Mouse (Mus musculus): ENCODE data around the gene Ipcef1. TPM values are rescaled to one million over a fixed set of nuclear protein-coding genes. Genes with fewer than 3 reads are reported as not detected.

Gene Ipcef1
- polyA plus RNA-seq, 1 experiment from 2014 or later: 0.30 TPM

DNA sequence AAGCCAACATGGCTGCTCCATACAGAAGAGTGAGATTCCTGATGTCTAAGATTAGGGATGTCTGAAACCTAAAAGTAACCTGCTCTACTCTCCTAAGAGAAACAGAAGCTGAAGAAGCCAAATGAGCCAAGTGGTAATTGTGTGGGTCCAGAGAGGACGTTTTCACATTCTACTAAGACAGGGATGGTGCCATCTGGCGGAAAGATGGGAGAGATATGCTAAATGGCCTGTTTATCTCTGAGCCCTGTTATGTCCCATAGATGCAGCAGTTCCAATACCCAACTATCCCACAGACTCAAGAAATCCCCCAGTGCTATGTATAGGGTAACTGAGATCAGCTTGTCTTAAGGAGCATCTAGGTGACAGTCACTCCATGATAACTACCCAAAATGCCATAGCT is 74.4 kb downstream of the Ipcef1 start:
- no peak overlapping the region for H3K9ac ChIP-seq (ENCODE audit: low read length)
- H3K27ac ChIP-seq (replicated peaks): no peak overlapping the region
- no peaks in the 10 kb centered on the region for H3K36me3 ChIP-seq (ENCODE audit: control insufficient read depth, insufficient read depth, low read length)
- ATAC-seq (ENCODE audit: low FRiP score, low TSS enrichment) (no peak), DNase-seq (ENCODE audit: low spot score) (no peak)
- H3K27me3 ChIP-seq (ENCODE audit: control insufficient read depth, insufficient read depth, low read length): no peaks in the 10 kb centered on the region
- WGBS: 76% methylated on average over 2 of the region's 2 CpGs
- H3K4me2 ChIP-seq (replicated peaks; ENCODE audit: low read depth): no peak overlapping the region
- no peak overlapping the region for H3K4me3 ChIP-seq (ENCODE audit: low read depth, low read length)
- H3K4me1 ChIP-seq (replicated peaks; ENCODE audit: control insufficient read depth, insufficient read depth): no peaks in the 10 kb centered on the region
- H3K9me3 ChIP-seq (ENCODE audit: control insufficient read depth, low read length): no peaks in the 10 kb centered on the region
- TF ChIP-seq CTCF (IDR thresholded peaks at IDR 0.05; ENCODE audit: low read depth): no peak
- no peak for TF ChIP-seq EP300 (optimal IDR thresholded peaks at IDR 0.05)

DNA sequence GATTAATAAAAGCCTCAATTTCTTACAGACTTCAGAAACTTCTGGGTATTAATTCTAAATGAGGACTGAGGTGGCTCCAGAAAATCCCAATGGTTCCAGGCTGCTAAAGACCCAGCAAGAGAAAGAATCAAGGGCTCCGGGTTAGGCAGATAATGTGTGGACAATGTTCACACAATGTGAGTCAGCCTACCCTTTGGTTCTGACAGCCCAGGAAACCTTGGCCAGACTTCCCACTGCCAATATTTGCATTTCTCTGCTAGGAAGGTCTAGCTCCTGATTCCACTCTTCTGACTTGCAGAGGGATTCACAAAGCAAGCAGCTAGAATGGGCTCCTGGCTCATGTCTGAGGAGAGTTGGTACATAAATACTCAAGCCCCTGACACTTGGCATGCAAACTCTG is 83.9 kb downstream of the Ipcef1 start:
- Histone ChIP-seq H3K36me3 (ENCODE audit: control insufficient read depth, insufficient read depth, low read length) (no peaks in the 10 kb centered on the region), H3K27ac (replicated peaks) (no peak overlapping the region), H3K27me3 (ENCODE audit: control insufficient read depth, insufficient read depth, low read length) (no peaks in the 10 kb centered on the region), H3K4me1 (replicated peaks; ENCODE audit: control insufficient read depth, insufficient read depth) (no peaks in the 10 kb centered on the region), H3K4me2 (replicated peaks; ENCODE audit: low read depth) (no peak overlapping the region), H3K9ac (ENCODE audit: low read length) (no peak overlapping the region), H3K4me3 (ENCODE audit: low read depth, low read length) (no peak overlapping the region), H3K9me3 (ENCODE audit: control insufficient read depth, low read length) (no peaks in the 10 kb centered on the region)
- TF ChIP-seq CTCF (IDR thresholded peaks at IDR 0.05; ENCODE audit: low read depth): no peak
- TF ChIP-seq EP300 (optimal IDR thresholded peaks at IDR 0.05): no peak
- ATAC-seq (ENCODE audit: low FRiP score, low TSS enrichment): peak; percentile 92
- 23% methylated on average over 1 of the region's 1 CpGs for WGBS
- DNase-seq (ENCODE audit: low spot score): peak; percentile 48

DNA sequence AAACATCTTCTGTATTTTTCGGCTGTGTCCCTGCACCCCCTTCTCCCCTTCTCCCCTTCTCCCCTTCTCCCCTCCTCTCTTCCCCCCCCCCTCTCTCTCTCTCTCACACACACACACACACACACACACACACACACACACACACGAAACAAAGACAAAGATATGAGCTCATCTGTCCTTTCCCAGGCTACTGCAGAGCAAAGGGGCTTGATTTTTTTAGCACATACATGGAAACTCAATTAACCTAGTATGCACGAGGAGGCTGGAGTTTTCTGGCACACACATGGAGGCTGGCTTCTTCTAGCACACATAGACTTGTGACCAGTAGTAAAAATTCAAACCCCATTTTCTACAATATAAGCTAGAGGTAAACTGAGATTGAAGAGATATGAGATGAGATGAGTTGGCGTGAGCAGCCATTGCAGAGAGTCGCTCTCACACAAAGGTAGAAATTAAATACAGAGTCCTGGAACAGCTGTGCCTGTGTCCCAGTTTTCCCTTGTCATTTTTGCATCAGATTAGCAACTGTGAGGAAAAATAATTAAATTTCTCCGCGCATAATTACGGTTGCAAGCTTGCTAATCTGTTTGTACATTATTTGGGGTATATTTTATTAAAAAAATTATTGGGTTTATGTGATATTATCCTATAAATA is 84.6 kb downstream of the Ipcef1 start:
- no peak overlapping the region for H3K4me3 ChIP-seq (ENCODE audit: low read depth, low read length)
- no peak overlapping the region for H3K27ac ChIP-seq (replicated peaks)
- no peak for ATAC-seq (ENCODE audit: low FRiP score, low TSS enrichment)
- H3K27me3 ChIP-seq (ENCODE audit: control insufficient read depth, insufficient read depth, low read length): no peaks in the 10 kb centered on the region
- 81% methylated on average over 8 of the region's 8 CpGs for WGBS
- no peak overlapping the region for H3K9ac ChIP-seq (ENCODE audit: low read length)
- TF ChIP-seq EP300 (optimal IDR thresholded peaks at IDR 0.05) (no peak), CTCF (IDR thresholded peaks at IDR 0.05; ENCODE audit: low read depth) (no peak)
- H3K4me1 ChIP-seq (replicated peaks; ENCODE audit: control insufficient read depth, insufficient read depth): no peaks in the 10 kb centered on the region
- H3K36me3 ChIP-seq (ENCODE audit: control insufficient read depth, insufficient read depth, low read length): no peaks in the 10 kb centered on the region
- H3K9me3 ChIP-seq (ENCODE audit: control insufficient read depth, low read length): no peaks in the 10 kb centered on the region
- no peak overlapping the region for H3K4me2 ChIP-seq (replicated peaks; ENCODE audit: low read depth)
- no peak for DNase-seq (ENCODE audit: low spot score)

DNA sequence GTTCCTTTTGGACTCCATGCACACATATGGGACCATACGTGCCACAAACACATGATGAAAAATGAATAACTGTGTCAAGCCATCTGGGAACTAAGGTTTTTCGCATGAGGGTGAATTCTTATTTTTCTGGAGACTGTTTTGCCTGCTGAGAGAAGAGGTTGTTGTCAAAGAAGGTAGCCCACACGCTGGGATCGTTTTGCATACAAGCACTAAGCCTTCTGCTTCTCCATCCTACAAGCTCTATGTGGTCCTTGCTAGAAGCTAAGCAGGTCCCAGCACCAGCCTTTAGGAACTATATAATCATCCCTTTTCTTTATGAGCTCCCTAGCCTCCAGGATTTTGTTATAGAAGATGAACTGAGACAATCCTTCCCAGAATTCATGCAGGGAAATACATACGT is 93.5 kb downstream of the Ipcef1 start:
- 76% methylated on average over 5 of the region's 5 CpGs for WGBS
- Histone ChIP-seq H3K36me3 (ENCODE audit: control insufficient read depth, insufficient read depth, low read length) (no peaks in the 10 kb centered on the region), H3K27ac (replicated peaks) (no peak overlapping the region), H3K9ac (ENCODE audit: low read length) (no peak overlapping the region), H3K27me3 (ENCODE audit: control insufficient read depth, insufficient read depth, low read length) (no peaks in the 10 kb centered on the region), H3K4me3 (ENCODE audit: low read depth, low read length) (no peak overlapping the region), H3K9me3 (ENCODE audit: control insufficient read depth, low read length) (no peaks in the 10 kb centered on the region), H3K4me2 (replicated peaks; ENCODE audit: low read depth) (no peak overlapping the region), H3K4me1 (replicated peaks; ENCODE audit: control insufficient read depth, insufficient read depth) (no peaks in the 10 kb centered on the region)
- DNase-seq (ENCODE audit: low spot score): no peak
- no peak for ATAC-seq (ENCODE audit: low FRiP score, low TSS enrichment)
- TF ChIP-seq EP300 (optimal IDR thresholded peaks at IDR 0.05): no peak
- no peak for TF ChIP-seq CTCF (IDR thresholded peaks at IDR 0.05; ENCODE audit: low read depth)

DNA sequence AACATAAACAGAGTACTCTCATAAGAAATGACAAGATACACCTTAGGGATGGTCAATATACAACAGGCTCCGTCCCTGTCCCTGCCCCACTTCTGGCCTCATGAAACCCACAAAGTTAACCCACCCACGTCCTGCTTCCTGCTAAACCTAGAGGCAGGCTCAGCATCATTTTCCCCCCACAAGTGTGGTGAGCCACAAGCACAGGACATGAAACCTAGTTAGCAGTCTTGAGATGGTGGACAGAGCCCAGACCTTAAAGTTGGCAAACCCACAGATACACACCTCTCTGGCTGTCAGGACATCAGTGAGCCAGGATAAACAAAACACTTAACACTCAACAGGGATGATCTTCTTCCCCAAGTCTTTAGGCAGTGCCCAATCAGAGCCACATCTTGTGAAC is 95.9 kb downstream of the Ipcef1 start:
- no peak for ATAC-seq (ENCODE audit: low FRiP score, low TSS enrichment)
- H3K9ac ChIP-seq (ENCODE audit: low read length): no peak overlapping the region
- WGBS: 81% methylated on average over 2 of the region's 2 CpGs
- no peak overlapping the region for H3K27ac ChIP-seq (replicated peaks)
- DNase-seq (ENCODE audit: low spot score): no peak
- H3K36me3 ChIP-seq (ENCODE audit: control insufficient read depth, insufficient read depth, low read length): no peaks in the 10 kb centered on the region
- no peaks in the 10 kb centered on the region for H3K9me3 ChIP-seq (ENCODE audit: control insufficient read depth, low read length)
- H3K4me2 ChIP-seq (replicated peaks; ENCODE audit: low read depth): no peak overlapping the region
- H3K4me1 ChIP-seq (replicated peaks; ENCODE audit: control insufficient read depth, insufficient read depth): no peaks in the 10 kb centered on the region
- H3K27me3 ChIP-seq (ENCODE audit: control insufficient read depth, insufficient read depth, low read length): no peaks in the 10 kb centered on the region
- H3K4me3 ChIP-seq (ENCODE audit: low read depth, low read length): no peak overlapping the region
- TF ChIP-seq EP300 (optimal IDR thresholded peaks at IDR 0.05): no peak
- TF ChIP-seq CTCF (IDR thresholded peaks at IDR 0.05; ENCODE audit: low read depth): no peak

DNA sequence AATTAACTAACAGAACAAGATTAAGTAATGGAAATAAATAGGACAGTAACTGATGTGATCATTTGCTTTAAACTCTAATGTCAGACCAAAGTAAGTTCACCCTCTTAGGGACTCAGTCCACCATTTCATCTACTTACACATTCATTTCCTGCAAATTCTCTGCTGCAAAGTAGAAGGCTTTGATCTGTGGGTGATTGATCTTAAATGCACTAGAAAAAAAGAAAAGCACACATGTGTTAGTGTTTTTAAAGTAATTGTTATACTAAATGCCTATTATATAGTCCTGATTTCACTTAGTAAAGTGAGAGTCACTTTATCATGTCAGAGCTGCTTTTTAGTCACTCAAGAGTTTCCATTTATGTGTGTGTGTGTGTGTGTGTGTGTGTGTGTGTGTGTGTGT is 97.7 kb downstream of the Ipcef1 start:
- Histone ChIP-seq H3K27me3 (ENCODE audit: control insufficient read depth, insufficient read depth, low read length) (no peaks in the 10 kb centered on the region), H3K4me1 (replicated peaks; ENCODE audit: control insufficient read depth, insufficient read depth) (no peaks in the 10 kb centered on the region), H3K4me2 (replicated peaks; ENCODE audit: low read depth) (no peak overlapping the region), H3K36me3 (ENCODE audit: control insufficient read depth, insufficient read depth, low read length) (no peaks in the 10 kb centered on the region), H3K9ac (ENCODE audit: low read length) (no peak overlapping the region), H3K4me3 (ENCODE audit: low read depth, low read length) (no peak overlapping the region), H3K9me3 (ENCODE audit: control insufficient read depth, low read length) (no peaks in the 10 kb centered on the region), H3K27ac (replicated peaks) (no peak overlapping the region)
- no peak for ATAC-seq (ENCODE audit: low FRiP score, low TSS enrichment)
- no peak for DNase-seq (ENCODE audit: low spot score)
- TF ChIP-seq EP300 (optimal IDR thresholded peaks at IDR 0.05) (no peak), CTCF (IDR thresholded peaks at IDR 0.05; ENCODE audit: low read depth) (no peak)
